Mouse (Mus musculus) neural tube, embryonic 12.5 days (tissue): ENCODE data around the gene Pafah2. TPM values are rescaled to one million over a fixed set of nuclear protein-coding genes. Genes with fewer than 3 reads are reported as not detected.

ENCODE experiments used
- ATAC-seq: fragments of 200-750 bp; cut with Nextera tagmentation; 2 replicates; pipeline ENCODE4 v1.8.0; 2017; ENCODE audit warnings: low read depth, mild to moderate bottlenecking, moderate TSS enrichment, moderate library complexity; ENCODE audit not compliant: low FRiP score
- H3K27ac ChIP-seq: fragments of 300-500 bp; sonication (generic); 2 replicates; pipeline ENCODE4 v1.5.1; 2016
- H3K27me3 ChIP-seq: fragments of 300-500 bp; sonication (generic); replicated peaks from 2 replicates; pipeline ENCODE4 v1.6.1; 2016; ENCODE audit warnings: mild to moderate bottlenecking
- H3K36me3 ChIP-seq: fragments of 300-500 bp; sonication (generic); 2 replicates; pipeline ENCODE4 v1.6.1; 2016; ENCODE audit warnings: mild to moderate bottlenecking
- H3K4me1 ChIP-seq: fragments of 300-500 bp; sonication (generic); 2 replicates; pipeline ENCODE4 v1.6.1; 2016
- H3K4me2 ChIP-seq: fragments of 300-500 bp; sonication (generic); replicated peaks from 2 replicates; pipeline ENCODE4 v1.6.1; 2016; ENCODE audit warnings: mild to moderate bottlenecking
- H3K4me3 ChIP-seq: fragments of 300-500 bp; sonication (generic); 2 replicates; pipeline ENCODE4 v1.5.1; 2016
- H3K9ac ChIP-seq: fragments of 300-500 bp; sonication (generic); 2 replicates; pipeline ENCODE4 v1.6.1; 2016; ENCODE audit warnings: mild to moderate bottlenecking
- H3K9me3 ChIP-seq: fragments of 300-500 bp; sonication (generic); 2 replicates; pipeline ENCODE4 v1.6.1; 2016; ENCODE audit warnings: mild to moderate bottlenecking
- WGBS: fragments of 180-500 bp; shearing (Covaris S2); methylation state at CpG from one replicate; pipeline ENCODE4 v1.1.7; 2016; 5-methylcytosine and 5-hydroxymethylcytosine counted together
- polyA plus RNA-seq: library from polyadenylated mRNA; unstranded; fragments of >200 nt; fragmentation: Nextera tagmentation; extraction: Ambion mirVana; gene quantifications from 2 replicates; pipeline ENCODE4 v1.2.1, GENCODE M21; 2016

Pafah2 gene
- polyA plus RNA-seq, result 8.1 and 8.5 TPM in 2 replicates

DNA sequence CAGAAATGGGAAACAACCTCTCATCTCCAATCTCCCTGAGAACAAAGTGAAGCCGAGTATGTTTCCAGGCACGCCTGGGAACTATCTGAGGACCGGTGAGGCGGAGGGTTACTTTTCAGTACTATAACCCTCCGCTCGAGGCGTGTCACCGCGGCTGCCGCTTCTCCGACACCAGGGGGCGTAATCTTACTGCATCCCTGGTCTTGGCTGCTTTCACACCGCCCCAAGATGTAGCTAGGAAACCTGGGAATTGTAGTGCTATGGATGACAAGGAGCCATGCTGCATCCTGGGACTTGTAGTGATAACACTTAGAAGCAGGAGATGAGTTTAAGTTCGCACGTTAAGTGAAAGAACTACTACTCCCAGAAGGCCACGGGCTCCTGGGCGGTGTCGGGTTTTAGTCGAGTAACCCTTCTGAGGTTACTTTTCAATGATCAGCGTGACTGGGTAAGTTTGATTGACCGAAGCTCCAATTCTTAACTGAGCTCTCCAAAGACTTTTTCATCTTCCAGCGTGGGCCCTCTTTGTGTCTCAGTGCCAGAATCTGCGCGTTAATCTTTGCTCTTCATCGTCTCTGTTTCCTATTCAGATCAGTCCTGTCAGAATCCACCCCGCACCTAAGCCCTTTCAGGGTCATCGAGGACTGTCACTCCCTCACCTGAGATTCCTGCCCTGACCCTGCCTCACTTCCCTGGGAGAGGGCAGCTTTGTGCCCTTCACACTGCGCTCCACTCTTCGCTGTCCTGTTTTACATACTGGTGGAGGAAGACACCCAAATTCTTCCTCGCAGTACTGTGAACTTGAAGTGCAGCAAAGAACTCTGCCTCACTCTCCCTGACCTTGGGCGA is at the start of gene Pafah2:
TSS of gene Pafah2 (plus strand) at position 344 of the 849 bp plus-strand sequence.
- no peak within 1 kb of the TSS for H3K27ac ChIP-seq
- H3K27me3 ChIP-seq, result no peaks in the 10 kb centered on the region
- H3K9me3 ChIP-seq, result no peaks in the 10 kb centered on the region
- H3K36me3 ChIP-seq, result no peaks in the 10 kb centered on the region
- ATAC-seq, result peak; percentile 96
- under 1% methylated on average over 31 of the region's 31 CpGs for WGBS
- peak within 1 kb of the TSS; percentile 86 for H3K4me2 ChIP-seq
- H3K4me3 ChIP-seq, result peak within 1 kb of the TSS; percentile 49
- peak within 1 kb of the TSS; percentile 62 for H3K9ac ChIP-seq
- H3K4me1 ChIP-seq, result peaks cover 13% of the 10 kb centered on the region

DNA sequence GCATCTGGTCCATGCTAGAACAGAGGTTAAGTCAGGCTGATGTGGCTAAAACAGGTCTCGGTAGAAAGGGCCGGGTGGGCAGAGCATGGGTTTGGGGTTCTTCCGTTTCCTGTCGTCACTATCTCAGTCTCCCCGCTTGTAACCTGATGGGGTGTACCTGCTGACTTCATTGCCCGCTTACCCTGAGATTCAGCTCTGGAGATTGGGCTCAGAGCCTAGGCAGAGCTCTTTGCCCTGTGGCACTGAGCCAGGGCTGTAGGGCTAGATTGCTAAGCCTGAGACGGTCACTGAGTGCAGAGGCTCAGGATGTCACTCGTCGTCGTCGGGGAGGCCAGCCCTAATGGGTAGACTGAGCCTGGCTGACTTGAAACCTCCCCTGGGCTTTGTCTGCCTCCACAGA is 48.0 kb upstream of the Pafah2 start:
- H3K27me3 ChIP-seq, result peaks cover 32% of the 10 kb centered on the region
- no peak overlapping the region for H3K9ac ChIP-seq
- peaks cover 17% of the 10 kb centered on the region for H3K4me1 ChIP-seq
- H3K27ac ChIP-seq, result no peak overlapping the region
- H3K9me3 ChIP-seq, result no peaks in the 10 kb centered on the region
- H3K36me3 ChIP-seq, result no peaks in the 10 kb centered on the region
- 80% methylated on average over 11 of the region's 11 CpGs for WGBS
- no peak overlapping the region for H3K4me3 ChIP-seq
- H3K4me2 ChIP-seq, result no peak overlapping the region
- ATAC-seq, result no peak

DNA sequence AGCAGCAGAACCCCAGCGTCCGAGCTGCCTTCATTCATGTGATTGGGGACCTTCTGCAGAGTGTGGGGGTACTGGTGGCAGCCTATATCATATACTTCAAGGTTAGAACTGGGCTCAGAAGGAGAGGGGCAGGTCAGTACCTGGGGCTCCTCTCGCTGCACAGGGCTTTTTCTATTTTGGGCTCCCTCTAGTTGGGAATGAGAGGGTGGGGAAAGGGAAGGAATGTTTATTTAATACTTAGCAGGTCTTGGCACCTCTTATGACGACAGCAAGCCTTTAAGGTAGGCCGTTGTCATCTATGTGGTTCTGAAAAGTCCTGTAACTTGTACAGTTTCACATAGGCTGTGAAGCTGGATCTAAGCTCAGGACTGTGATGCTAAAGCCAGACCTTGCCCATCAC is 47.6 kb upstream of the Pafah2 start:
- peaks cover 27% of the 10 kb centered on the region for H3K27me3 ChIP-seq
- no peak overlapping the region for H3K4me2 ChIP-seq
- WGBS, result 86% methylated on average over 5 of the region's 5 CpGs
- peaks cover 13% of the 10 kb centered on the region for H3K4me1 ChIP-seq
- H3K36me3 ChIP-seq, result no peaks in the 10 kb centered on the region
- no peaks in the 10 kb centered on the region for H3K9me3 ChIP-seq
- H3K4me3 ChIP-seq, result no peak overlapping the region
- no peak overlapping the region for H3K27ac ChIP-seq
- H3K9ac ChIP-seq, result no peak overlapping the region
- ATAC-seq, result no peak

DNA sequence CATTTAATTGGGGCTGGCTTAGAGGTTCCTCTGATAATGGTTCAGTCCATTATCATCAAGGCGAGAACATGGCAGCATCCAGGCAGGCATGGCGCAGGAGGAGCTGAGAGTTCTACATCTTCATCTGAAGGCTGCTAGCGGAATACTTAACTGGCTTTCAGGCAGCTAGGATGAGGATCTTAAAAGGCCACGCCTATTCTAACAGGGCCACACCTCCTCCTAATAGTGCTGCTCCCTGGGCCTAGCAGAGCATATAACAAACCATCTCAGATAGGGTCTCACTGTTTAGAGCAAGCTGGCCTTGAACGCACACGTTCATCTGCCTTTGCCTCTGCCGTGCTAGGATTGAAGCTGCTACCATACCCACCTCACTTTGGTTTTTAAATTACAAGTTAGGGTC is 46.3 kb upstream of the Pafah2 start:
- H3K27me3 ChIP-seq, result peaks cover 15% of the 10 kb centered on the region

DNA sequence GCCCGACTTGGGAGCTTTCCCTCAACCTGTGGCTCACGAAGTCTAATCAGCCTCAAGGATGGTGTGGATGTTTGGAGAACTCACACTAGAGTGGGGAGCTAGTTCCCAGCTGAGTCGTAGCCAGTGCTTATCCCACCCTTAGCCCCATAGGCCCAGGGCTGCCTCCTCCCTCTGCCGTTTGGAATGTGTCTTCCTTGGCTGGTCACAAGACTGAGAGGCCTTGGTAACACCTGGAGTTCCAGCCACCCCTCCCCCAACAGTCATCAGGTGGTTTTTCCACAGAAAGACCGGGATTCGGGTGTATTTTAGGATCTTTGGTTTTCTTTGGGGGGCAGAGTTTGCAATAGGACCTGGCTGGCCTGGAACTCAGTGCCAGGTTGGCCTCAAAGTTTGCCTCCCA is 45.5 kb upstream of the Pafah2 start:
- WGBS, result 87% methylated on average over 6 of the region's 6 CpGs
- Histone ChIP-seq H3K4me2 (no peak overlapping the region), H3K36me3 (no peaks in the 10 kb centered on the region), H3K9me3 (no peaks in the 10 kb centered on the region), H3K4me3 (no peak overlapping the region), H3K27ac (no peak overlapping the region), H3K4me1 (peaks cover 9% of the 10 kb centered on the region), H3K9ac (no peak overlapping the region), H3K27me3 (peaks cover 9% of the 10 kb centered on the region)
- ATAC-seq, result no peak

More for the DNA sequence above, 46.3 kb upstream of the Pafah2 start:
- no peak overlapping the region for H3K4me2 ChIP-seq
- 89% methylated on average over 7 of the region's 7 CpGs for WGBS
- H3K4me1 ChIP-seq, result peaks cover 9% of the 10 kb centered on the region
- H3K36me3 ChIP-seq, result no peaks in the 10 kb centered on the region
- H3K27ac ChIP-seq, result no peak overlapping the region
- no peaks in the 10 kb centered on the region for H3K9me3 ChIP-seq
- no peak overlapping the region for H3K4me3 ChIP-seq
- no peak overlapping the region for H3K9ac ChIP-seq
- no peak for ATAC-seq

DNA sequence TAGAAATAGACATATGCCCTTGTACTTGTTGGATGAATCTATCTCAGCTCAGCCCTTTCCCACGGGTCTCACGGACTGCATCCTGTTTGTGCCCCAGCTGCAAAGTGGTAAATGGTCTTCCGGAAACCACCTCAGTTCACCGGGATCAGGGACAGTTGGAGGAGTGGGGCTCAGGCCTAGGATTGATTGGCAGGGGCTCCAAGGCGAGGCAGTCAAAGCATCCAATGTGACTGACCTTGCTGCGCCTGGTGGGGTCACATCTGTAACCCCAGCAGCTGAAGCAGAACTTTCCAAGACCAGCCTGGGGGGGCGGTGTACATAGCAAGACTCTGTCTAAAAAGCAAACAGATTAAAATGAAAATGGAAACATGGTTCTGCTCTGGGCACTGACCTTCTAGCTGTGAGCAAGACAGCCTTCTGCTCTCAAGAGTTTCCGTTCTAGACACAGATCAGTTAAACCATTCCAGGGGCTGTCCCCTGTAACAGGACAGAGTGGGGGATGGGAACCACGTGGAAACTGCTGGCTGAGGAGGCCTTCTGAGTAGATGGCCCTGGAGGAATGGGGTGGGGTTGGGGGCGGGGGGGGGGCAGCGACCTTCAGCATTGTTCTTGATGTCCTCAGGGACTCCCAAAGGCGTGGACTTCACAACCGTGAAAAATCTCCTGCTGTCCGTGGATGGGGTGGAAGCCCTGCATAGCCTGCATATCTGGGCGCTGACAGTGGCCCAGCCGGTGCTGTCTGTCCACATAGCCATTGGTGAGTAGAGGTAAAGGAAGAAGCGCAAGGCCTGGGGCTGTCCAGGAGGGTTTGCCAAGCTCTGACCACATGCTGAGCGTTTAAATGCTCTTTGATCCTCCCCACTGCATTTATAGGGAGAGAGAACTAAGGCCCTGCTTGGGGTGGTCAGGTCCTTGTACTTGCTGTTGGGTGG is 44.5 kb upstream of the Pafah2 start:
- no peak for ATAC-seq
- Histone ChIP-seq H3K27ac (no peak overlapping the region), H3K4me2 (no peak overlapping the region), H3K4me1 (peaks cover 9% of the 10 kb centered on the region), H3K4me3 (no peak overlapping the region), H3K36me3 (no peaks in the 10 kb centered on the region), H3K9me3 (no peaks in the 10 kb centered on the region), H3K9ac (peak overlapping the region; percentile 21; the same call in 1 of the 2 replicates), H3K27me3 (no peaks in the 10 kb centered on the region)
- 42% methylated on average over 18 of the region's 18 CpGs for WGBS

DNA sequence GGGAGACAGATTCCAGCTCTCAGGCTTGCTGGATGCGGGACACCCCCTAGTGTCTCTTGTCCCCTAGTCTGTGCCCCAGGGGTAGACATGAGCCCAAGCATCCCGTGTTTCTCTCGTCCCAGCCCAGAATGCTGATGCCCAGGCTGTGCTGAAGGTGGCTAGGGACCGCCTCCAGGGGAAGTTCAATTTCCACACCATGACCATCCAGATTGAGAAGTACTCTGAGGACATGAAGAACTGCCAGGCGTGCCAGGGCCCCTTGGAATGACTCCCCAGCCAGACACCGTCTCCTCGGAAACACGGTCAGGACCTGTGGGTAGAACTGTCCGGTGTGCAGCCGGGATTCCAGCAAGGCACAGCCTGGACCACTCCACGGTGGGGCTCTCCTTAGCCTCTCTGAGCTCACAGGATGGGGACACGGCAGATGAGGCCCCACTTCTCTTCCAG is 43.8 kb upstream of the Pafah2 start:
- no peak overlapping the region for H3K4me3 ChIP-seq
- H3K9ac ChIP-seq, result peak overlapping the region; percentile 21; the same call in 1 of the 2 replicates
- no peak overlapping the region for H3K4me2 ChIP-seq
- H3K9me3 ChIP-seq, result no peaks in the 10 kb centered on the region
- WGBS, result 59% methylated on average over 12 of the region's 12 CpGs
- no peaks in the 10 kb centered on the region for H3K36me3 ChIP-seq
- H3K27ac ChIP-seq, result no peak overlapping the region
- no peak for ATAC-seq
- peaks cover 2% of the 10 kb centered on the region; the same call in 1 of the 2 replicates for H3K27me3 ChIP-seq
- H3K4me1 ChIP-seq, result peaks cover 13% of the 10 kb centered on the region

DNA sequence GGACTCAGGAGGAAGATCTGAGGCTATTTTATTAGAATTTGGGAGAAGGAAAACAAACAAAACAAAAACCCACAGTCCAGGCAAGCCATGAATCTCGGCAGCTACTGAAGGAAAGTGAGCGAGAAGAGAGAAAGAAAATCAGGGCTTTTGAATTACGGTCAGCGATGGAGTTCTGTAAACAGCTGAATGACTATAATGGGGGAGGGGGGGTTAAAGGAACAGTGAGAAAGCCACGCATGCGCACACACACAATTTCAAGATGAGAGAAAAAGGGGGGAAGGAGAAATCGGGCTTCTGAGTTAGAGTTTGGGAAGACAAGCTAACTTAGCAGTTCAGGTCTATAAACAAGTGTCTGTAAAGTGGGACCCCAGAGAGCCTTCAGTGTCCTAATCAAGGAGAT is 43.2 kb upstream of the Pafah2 start:
- Histone ChIP-seq H3K4me2 (no peak overlapping the region), H3K9me3 (no peaks in the 10 kb centered on the region), H3K4me1 (peaks cover 15% of the 10 kb centered on the region), H3K27ac (no peak overlapping the region), H3K4me3 (no peak overlapping the region), H3K27me3 (peaks cover 7% of the 10 kb centered on the region; the same call in 1 of the 2 replicates), H3K36me3 (no peaks in the 10 kb centered on the region), H3K9ac (no peak overlapping the region)
- ATAC-seq, result no peak
- WGBS, result 73% methylated on average over 7 of the region's 7 CpGs

DNA sequence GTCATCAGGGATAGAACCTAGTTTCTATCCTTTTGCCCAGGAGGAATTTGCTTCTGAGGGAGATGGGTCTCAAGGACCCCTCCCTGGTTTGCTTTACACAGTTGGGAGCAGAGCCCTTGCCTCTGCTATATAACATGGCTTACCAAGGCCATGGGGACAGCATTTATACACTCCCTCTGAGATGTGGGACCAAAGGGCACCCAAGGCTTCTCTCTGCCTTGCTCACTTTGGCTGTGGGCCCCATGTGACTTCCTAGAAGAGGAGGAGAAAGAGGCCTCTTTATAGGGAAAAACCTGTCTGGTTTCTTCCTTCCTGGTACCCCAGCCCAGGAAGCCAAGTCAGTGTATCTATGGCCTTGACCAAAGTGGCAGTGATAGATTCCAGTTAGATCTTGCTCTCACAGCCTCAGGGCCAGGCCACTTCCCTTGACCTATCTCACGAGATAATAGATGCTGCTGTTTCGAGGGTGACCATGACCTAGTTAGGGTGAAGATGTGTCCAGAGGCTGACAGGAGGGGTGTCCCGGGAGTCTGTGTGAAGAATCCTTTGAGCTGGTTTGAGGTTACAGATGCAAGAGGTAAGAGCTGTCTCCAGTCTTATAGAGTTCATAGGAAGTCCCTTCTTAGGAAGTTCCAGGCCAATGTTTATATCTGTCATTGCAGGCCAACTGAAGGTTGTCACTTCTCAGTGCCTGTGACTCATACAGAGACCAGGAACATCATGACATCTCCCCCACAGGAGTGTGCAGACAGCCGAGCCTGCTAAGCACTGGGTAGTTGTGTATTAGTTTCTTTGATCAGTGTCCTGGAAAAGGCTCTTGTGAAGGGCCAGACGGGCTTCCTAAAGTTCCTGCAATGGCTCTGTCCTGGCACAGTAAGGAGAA is 42.4 kb upstream of the Pafah2 start:
- peaks cover 7% of the 10 kb centered on the region for H3K27me3 ChIP-seq
- no peak overlapping the region for H3K4me3 ChIP-seq
- H3K36me3 ChIP-seq, result no peaks in the 10 kb centered on the region
- H3K9me3 ChIP-seq, result no peaks in the 10 kb centered on the region
- 71% methylated on average over 5 of the region's 5 CpGs for WGBS
- H3K27ac ChIP-seq, result no peak overlapping the region
- no peak overlapping the region for H3K9ac ChIP-seq
- H3K4me2 ChIP-seq, result no peak overlapping the region
- ATAC-seq, result no peak
- H3K4me1 ChIP-seq, result peaks cover 15% of the 10 kb centered on the region

DNA sequence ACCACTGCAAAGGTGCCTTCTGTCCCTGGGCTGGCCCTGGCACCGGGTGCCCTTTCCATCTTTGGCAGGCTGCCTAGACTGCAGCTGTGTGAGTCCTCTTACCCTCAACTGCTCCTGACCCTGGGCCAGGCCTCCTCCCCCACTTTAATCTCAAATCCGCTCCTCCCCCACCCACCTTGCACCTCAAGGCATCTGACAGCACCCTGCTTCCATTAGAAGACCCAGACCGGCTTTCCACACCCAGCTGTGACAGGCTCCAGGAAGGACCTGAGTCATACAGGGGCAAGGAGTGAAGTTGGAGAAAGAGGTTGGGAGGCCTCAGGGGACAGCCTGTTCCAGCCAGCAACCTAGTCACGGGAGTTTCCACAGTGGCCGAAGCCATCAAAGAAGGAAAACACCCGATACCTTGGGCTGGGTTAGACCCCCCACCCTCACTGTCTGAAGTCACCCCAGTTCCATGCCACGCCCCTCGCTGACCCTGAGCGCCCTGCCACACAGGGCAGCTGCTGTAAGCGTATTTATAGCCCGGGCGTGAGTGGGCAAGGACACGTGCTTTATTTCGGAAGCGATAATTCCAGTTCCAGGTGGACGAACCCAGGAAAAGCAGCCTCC is 40.2 kb upstream of the Pafah2 start:
- H3K27me3 ChIP-seq, result peaks cover 7% of the 10 kb centered on the region
- H3K9me3 ChIP-seq, result no peaks in the 10 kb centered on the region
- no peak overlapping the region for H3K9ac ChIP-seq
- H3K4me3 ChIP-seq, result no peak overlapping the region
- no peaks in the 10 kb centered on the region for H3K36me3 ChIP-seq
- H3K4me1 ChIP-seq, result peaks cover 15% of the 10 kb centered on the region
- WGBS, result 57% methylated on average over 16 of the region's 16 CpGs
- ATAC-seq, result no peak
- no peak overlapping the region for H3K27ac ChIP-seq
- H3K4me2 ChIP-seq, result no peak overlapping the region
